Mouse (Mus musculus) adrenal gland, postnatal 36 days (tissue): ENCODE measurements at regions not wholly inside any gene's neighbourhood (a gene's known extent, or its start where the extent isn't known, plus 50 kb on each side); places are given as distances from the start of the nearest gene placed in this dataset.
A peak's percentile ranks its signal among the peaks of the same experiment; 100 is the strongest.
"Not testable (repeated sequence)": the region's sequence is repeated elsewhere in the genome, so short reads cannot be mapped to it uniquely, and the experiment has no call there.

Experiments
- DNase-seq, 2 experiments: peaks; one replicate each; pipeline ENCODE4 v3.0.0; 2021; ENCODE audit warnings: mixed read lengths in 1 of 2

- DNase-seq: peak in 1 of 2 experiments; percentile 54
These were observed 166.4 kb downstream of the Opa1 start for GRCm38 (mm10) chr16:29745486-29745885.

- DNase-seq: no peak
These were observed 167.1 kb downstream of the Opa1 start for GRCm38 (mm10) chr16:29746245-29746644.

- DNase-seq: no peak
These were observed 170.0 kb downstream of the Opa1 start for GRCm38 (mm10) chr16:29749167-29749566.

GRCm38 (mm10) chr16:29754579-29755199 lies 175.6 kb downstream of the Opa1 start:
- DNase-seq: no peak

GRCm38 (mm10) chr16:29758246-29758645 lies 179.1 kb downstream of the Opa1 start:
- no peak for DNase-seq

GRCm38 (mm10) chr16:29759416-29759815 lies 180.3 kb downstream of the Opa1 start:
- no peak for DNase-seq

GRCm38 (mm10) chr16:29760627-29761026 lies 181.5 kb downstream of the Opa1 start:
- DNase-seq: no peak

- DNase-seq: peak in 1 of 2 experiments; percentile 41
These were observed 182.7 kb downstream of the Opa1 start for GRCm38 (mm10) chr16:29761779-29762277.

- no peak for DNase-seq
These were observed 185.2 kb downstream of the Opa1 start for GRCm38 (mm10) chr16:29764376-29764775.

GRCm38 (mm10) chr16:29765801-29766200 lies 186.7 kb downstream of the Opa1 start:
- not testable (repeated sequence) for DNase-seq

- no peak for DNase-seq
These were observed 192.2 kb downstream of the Opa1 start for GRCm38 (mm10) chr16:29771320-29771719.

- DNase-seq: no peak
These were observed 192.8 kb downstream of the Opa1 start for GRCm38 (mm10) chr16:29771728-29772608.

- no peak for DNase-seq
These were observed 193.5 kb downstream of the Opa1 start for GRCm38 (mm10) chr16:29772609-29772988.

GRCm38 (mm10) chr16:29773056-29773455 lies 193.9 kb downstream of the Opa1 start:
- no peak for DNase-seq

GRCm38 (mm10) chr16:29774949-29775348 lies 195.8 kb downstream of the Opa1 start:
- no peak for DNase-seq

GRCm38 (mm10) chr16:29775879-29776278 lies 196.7 kb downstream of the Opa1 start:
- no peak for DNase-seq

- DNase-seq: no peak
These were observed 203.3 kb downstream of the Opa1 start for GRCm38 (mm10) chr16:29782441-29782840.

GRCm38 (mm10) chr16:29785114-29785513 lies 206.0 kb downstream of the Opa1 start:
- no peak for DNase-seq

GRCm38 (mm10) chr16:29786540-29786939 lies 207.4 kb downstream of the Opa1 start:
- DNase-seq: no peak

GRCm38 (mm10) chr16:29787633-29788511 lies 208.7 kb downstream of the Opa1 start:
- DNase-seq: no peak

GRCm38 (mm10) chr16:29790064-29790463 lies 210.9 kb downstream of the Opa1 start:
- DNase-seq: no peak

- DNase-seq: no peak
These were observed 220.1 kb downstream of the Opa1 start for GRCm38 (mm10) chr16:29799250-29799649.
